8 mouse cellular contexts compared by ENCODE assay signal in the genomic region with DNA sequence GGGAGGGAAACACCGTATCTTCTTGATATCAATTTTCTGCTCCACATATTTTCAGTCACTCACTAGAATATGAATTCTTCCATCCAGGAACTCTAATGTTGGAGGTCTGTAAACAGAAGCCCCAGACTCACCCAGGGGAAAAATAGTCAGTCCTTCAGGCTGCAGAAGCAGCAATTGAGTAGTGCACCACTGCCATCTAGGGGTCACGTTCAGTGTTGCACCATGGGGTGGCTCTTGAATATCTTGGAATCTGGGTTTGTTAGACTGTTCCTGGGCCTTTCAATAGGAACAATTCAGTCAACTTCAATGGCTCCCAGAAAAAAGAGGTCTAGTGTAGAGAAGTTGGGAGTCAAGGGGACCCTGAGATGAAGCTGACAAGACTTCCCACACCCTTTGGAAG.
A peak's percentile ranks its signal among the peaks of the same experiment; 100 is the strongest.
DNase-seq lines count a peak whose midpoint lies in the region.
"Not testable (repeated sequence)": the region's sequence is repeated elsewhere in the genome, so short reads cannot be mapped to it uniquely, and the experiment has no call there.

No protein-coding gene starts in this region.

- peaks cover 19% of the 10 kb centered on the region for H3K9me3 ChIP-seq in midbrain, embryonic 10.5 days (replicated peaks)

- WGBS in midbrain, embryonic 10.5 days: 21% methylated on average over 2 of the region's 2 CpGs

- DNase-seq in adrenal gland, postnatal 36 days: peak; percentile 61 to 67
- DNase-seq in embryo, embryonic 9.5 days (ENCODE audit: extremely low spot score): peak; percentile 74
- peak; percentile 16 to 78 for DNase-seq in heart, adult 18-20 months
- peak; percentile 57 for DNase-seq in kidney, adult 9 months
- DNase-seq in left cerebral cortex, postnatal 14 days (ENCODE audit: low spot score in 2 of 2): peak; percentile 52 to 78
- peak; percentile 68 for DNase-seq in midbrain, embryonic 10.5 days (ENCODE audit: low spot score)
- DNase-seq in skeletal muscle tissue, adult 2 months (ENCODE audit: low read depth, low spot score): peak; percentile 21
- DNase-seq in yolk sac, embryonic 10.5 days (ENCODE audit: low spot score): peak; percentile 50

- H3K27ac ChIP-seq in midbrain, embryonic 10.5 days (replicated peaks): not testable (repeated sequence)

- intact Hi-C loops in left cerebral cortex, postnatal 14 days (cut with DNase I): loop anchor here (5.0 kb wide), 1 partner anchor 86 kb away; no protein-coding TSS in a partner anchor

- H3K4me1 ChIP-seq in midbrain, embryonic 10.5 days: not testable (repeated sequence)

- not testable (repeated sequence) for H3K36me3 ChIP-seq in midbrain, embryonic 10.5 days

- H3K27me3 ChIP-seq in midbrain, embryonic 10.5 days (ENCODE audit: low read depth, poor library complexity, severe bottlenecking): not testable (repeated sequence)

- not testable (repeated sequence) for H3K4me3 ChIP-seq in midbrain, embryonic 10.5 days

Comparison
In these comparisons a context has a peak if more than half of its experiments do, and no peak if none do; other contexts are left out.
1. DNase-seq: peak in every context shown above with its lines; median percentile 74 in embryo, embryonic 9.5 days; 68 in midbrain, embryonic 10.5 days; 65 in left cerebral cortex, postnatal 14 days; 64 in adrenal gland, postnatal 36 days; 57 in kidney, adult 9 months; 50 in yolk sac, embryonic 10.5 days; 47 in heart, adult 18-20 months; 21 in skeletal muscle tissue, adult 2 months.